Mouse (Mus musculus) MEL (cell line): ENCODE measurements at regions not wholly inside any gene's neighbourhood (a gene's known extent, or its start where the extent isn't known, plus 50 kb on each side); places are given as distances from the start of the nearest gene placed in this dataset.

Source experiments
- DNase-seq: peaks from one replicate; pipeline ENCODE4 v3.0.0; 2011; ENCODE audit warnings: low read depth, low spot score
- H3K27ac ChIP-seq: 2 replicates; pipeline ENCODE4 v1.5.1; 2012; ENCODE audit warnings: low read depth, mild to moderate bottlenecking, control low read depth, low read length, moderate library complexity; ENCODE audit not compliant: control insufficient read depth
- H3K27me3 ChIP-seq, 2 experiments: fragments of 150-350 bp in 1 of 2; sonication (generic) in 1 of 2; 2 replicates each; pipeline ENCODE4 v1.6.1; 2012; ENCODE audit warnings: low read length in 2 of 2, mild to moderate bottlenecking in 2 of 2, improper control_type of control experiment in 1 of 2, moderate library complexity in 1 of 2; ENCODE audit not compliant: insufficient read depth in 2 of 2, control insufficient read depth in 1 of 2
- H3K36me3 ChIP-seq, 2 experiments: 2 replicates each; pipeline ENCODE4 v1.6.1; 2012 to 2014; ENCODE audit warnings: low read length in 2 of 2, improper control_type of control experiment in 1 of 2, inconsistent platforms in 1 of 2, mild to moderate bottlenecking in 1 of 2; ENCODE audit not compliant: insufficient read depth in 2 of 2, control insufficient read depth in 1 of 2
- H3K4me1 ChIP-seq, 2 experiments: fragments of 150-350 bp in 1 of 2; sonication (generic) in 1 of 2; 2 replicates each; pipeline ENCODE4 v1.6.1; 2012; ENCODE audit warnings: low read length in 2 of 2, improper control_type of control experiment in 1 of 2, mild to moderate bottlenecking in 1 of 2; ENCODE audit not compliant: insufficient read depth in 2 of 2, control insufficient read depth in 1 of 2
- H3K4me3 ChIP-seq, 2 experiments: fragments of 150-350 bp in 1 of 2; sonication (generic) in 1 of 2; 2 replicates each; pipeline ENCODE4 v1.5.1; 2012; ENCODE audit warnings: low read depth in 2 of 2, low read length in 2 of 2, mild to moderate bottlenecking in 2 of 2, moderate library complexity in 2 of 2, control low read depth in 1 of 2, improper control_type of control experiment in 1 of 2; ENCODE audit not compliant: control insufficient read depth in 1 of 2, insufficient read depth in 1 of 2
- H3K79me2 ChIP-seq: 2 replicates; pipeline ENCODE4 v1.6.1; 2012; ENCODE audit warnings: mild to moderate bottlenecking, low read length, moderate library complexity; ENCODE audit not compliant: control insufficient read depth, poor library complexity, insufficient read depth
- H3K9ac ChIP-seq: 2 replicates; pipeline ENCODE4 v1.6.1; 2012; ENCODE audit warnings: low read depth, mild to moderate bottlenecking, control low read depth, low read length, moderate library complexity; ENCODE audit not compliant: control insufficient read depth, poor library complexity, severe bottlenecking
- H3K9me3 ChIP-seq: fragments of 150-350 bp; sonication (generic); replicated peaks from 2 replicates; pipeline ENCODE4 v1.6.1; 2012; ENCODE audit warnings: mild to moderate bottlenecking, low read length, improper control_type of control experiment, moderate library complexity; ENCODE audit not compliant: insufficient read depth
- CTCF ChIP-seq, 3 experiments: IDR thresholded peaks in 2 of 3; conservative IDR thresholded peaks in 1 of 3; 2 replicates each; pipeline ENCODE4 v1.5.1; 2011 to 2012; ENCODE audit warnings: low read length in 3 of 3, low read depth in 2 of 3, mild to moderate bottlenecking in 2 of 3, improper control_type of control experiment in 1 of 3, inconsistent platforms in 1 of 3, mixed read lengths in 1 of 3, moderate library complexity in 1 of 3; ENCODE audit not compliant: control insufficient read depth in 1 of 3, insufficient read depth in 1 of 3, poor library complexity in 1 of 3, severe bottlenecking in 1 of 3
- ELF1 ChIP-seq: IDR thresholded peaks from 2 replicates; pipeline ENCODE4 v1.6.1; 2014; ENCODE audit warnings: low read depth, mild to moderate bottlenecking, inconsistent platforms, low read length, improper control_type of control experiment, moderate library complexity
- EP300 ChIP-seq, 2 experiments: IDR thresholded peaks; 2 replicates each; pipeline ENCODE4 v1.6.1; 2011; ENCODE audit warnings: improper control_type of control experiment in 2 of 2, low read length in 2 of 2, low read depth in 1 of 2, mild to moderate bottlenecking in 1 of 2
- ETS1 ChIP-seq: IDR thresholded peaks from 2 replicates; pipeline ENCODE4 v1.6.1; 2012; ENCODE audit warnings: low read depth, mild to moderate bottlenecking, inconsistent platforms, low read length, improper control_type of control experiment, moderate library complexity
- MAX ChIP-seq: IDR thresholded peaks from 2 replicates; pipeline ENCODE4 v1.6.1; 2011; ENCODE audit warnings: low read length, improper control_type of control experiment
- MAZ ChIP-seq: IDR thresholded peaks from 2 replicates; pipeline ENCODE4 v1.6.1; 2012; ENCODE audit warnings: low read depth, mild to moderate bottlenecking, inconsistent platforms, low read length, improper control_type of control experiment
- MEF2A ChIP-seq: IDR thresholded peaks from 2 replicates; pipeline ENCODE4 v1.6.1; 2014; ENCODE audit warnings: low read depth, mild to moderate bottlenecking, inconsistent platforms, low read length, improper control_type of control experiment; ENCODE audit not compliant: poor library complexity, insufficient replicate concordance, severe bottlenecking; ENCODE audit errors: extremely low read depth
- MXI1 ChIP-seq: IDR thresholded peaks from 2 replicates; pipeline ENCODE4 v1.6.1; 2011; ENCODE audit warnings: mild to moderate bottlenecking, low read depth, low read length, improper control_type of control experiment
- NELFE ChIP-seq: IDR thresholded peaks from 2 replicates; pipeline ENCODE4 v1.6.1; 2011; ENCODE audit warnings: low read depth, low read length, improper control_type of control experiment
- RAD21 ChIP-seq: IDR thresholded peaks from 2 replicates; pipeline ENCODE4 v1.6.1; 2011; ENCODE audit warnings: mild to moderate bottlenecking, low read depth, low read length, improper control_type of control experiment
- SIN3A ChIP-seq: IDR thresholded peaks from 2 replicates; pipeline ENCODE4 v1.6.1; 2012; ENCODE audit warnings: low read length, improper control_type of control experiment, inconsistent platforms
- SMC3 ChIP-seq: IDR thresholded peaks from 2 replicates; pipeline ENCODE4 v1.6.1; 2011; ENCODE audit warnings: low read depth, low read length, improper control_type of control experiment
- TAL1 ChIP-seq: IDR thresholded peaks from 2 replicates; pipeline ENCODE4 v1.6.1; 2012; ENCODE audit warnings: mild to moderate bottlenecking, inconsistent platforms, low read length, moderate library complexity, mixed read lengths
- TBP ChIP-seq: IDR thresholded peaks from 2 replicates; pipeline ENCODE4 v1.8.0; 2011; ENCODE audit warnings: low read depth, low read length, improper control_type of control experiment
- TCF12 ChIP-seq: IDR thresholded peaks from 2 replicates; pipeline ENCODE4 v1.6.1; 2014; ENCODE audit warnings: low read depth, mild to moderate bottlenecking, inconsistent platforms, low read length, improper control_type of control experiment, moderate library complexity
- UBTF ChIP-seq: IDR thresholded peaks from 2 replicates; pipeline ENCODE4 v1.6.1; 2012; ENCODE audit warnings: low read depth, mild to moderate bottlenecking, inconsistent platforms, low read length, improper control_type of control experiment, moderate library complexity, borderline replicate concordance; ENCODE audit not compliant: insufficient read depth
- USF1 ChIP-seq: IDR thresholded peaks from 2 replicates; pipeline ENCODE4 v1.6.1; 2014; ENCODE audit warnings: low read depth, mild to moderate bottlenecking, inconsistent platforms, low read length, improper control_type of control experiment, moderate library complexity
- ZC3H11A ChIP-seq: IDR thresholded peaks from 2 replicates; pipeline ENCODE4 v1.6.1; 2012; ENCODE audit warnings: low read depth, mild to moderate bottlenecking, inconsistent platforms, low read length, improper control_type of control experiment
- ZMIZ1 ChIP-seq: IDR thresholded peaks from 2 replicates; pipeline ENCODE4 v1.6.1; 2012; ENCODE audit warnings: low read depth, mild to moderate bottlenecking, inconsistent platforms, low read length, improper control_type of control experiment, moderate library complexity

GRCm38 (mm10) chr11:23185211-23185610 lies 70.6 kb upstream of the Xpo1 start:
- Histone ChIP-seq H3K4me1 (no peaks in the 10 kb centered on the region), H3K4me3 (no peak overlapping the region), H3K79me2 (no peaks in the 10 kb centered on the region), H3K27ac (no peak overlapping the region), H3K27me3 (peaks cover 2 to 3% of the 10 kb centered on the region in 2 experiments), H3K36me3 (no peaks in the 10 kb centered on the region), H3K9ac (no peak overlapping the region), H3K9me3 (no peaks in the 10 kb centered on the region)
- TF ChIP-seq ZC3H11A (peak; percentile 20; the same call in 1 of the 2 replicates), MXI1 (no peak), CTCF (IDR thresholded peaks at IDR 0.05 in 2 of 3, conservative IDR thresholded peaks at IDR 0.05 in 1 of 3; ENCODE audit: control insufficient read depth in 1 of 3, insufficient read depth in 1 of 3, low read depth in 2 of 3, low read length in 3 of 3, poor library complexity in 1 of 3, severe bottlenecking in 1 of 3) (peak in 2 of 3 experiments; percentile 49 to 50; a peak in 4 of 6 replicates), SMC3 (peak; percentile 32), RAD21 (peak; percentile 43)
- peak; percentile 58 for DNase-seq

GRCm38 (mm10) chr11:23201701-23202449 lies 54.0 kb upstream of the Xpo1 start:
- no peak for TF ChIP-seq MEF2A
- no peak for TF ChIP-seq CTCF (IDR thresholded peaks at IDR 0.05 in 2 of 3, conservative IDR thresholded peaks at IDR 0.05 in 1 of 3; ENCODE audit: control insufficient read depth in 1 of 3, insufficient read depth in 1 of 3, low read depth in 2 of 3, low read length in 3 of 3, poor library complexity in 1 of 3, severe bottlenecking in 1 of 3)
- no peak for TF ChIP-seq ZMIZ1
- TF ChIP-seq UBTF, result no peak
- no peak for TF ChIP-seq EP300 (IDR thresholded peaks at IDR 0.05; ENCODE audit: low read depth in 1 of 2, low read length in 2 of 2)
- no peak for TF ChIP-seq TAL1
- TF ChIP-seq MXI1, result no peak
- TF ChIP-seq MAZ, result no peak
- TF ChIP-seq ELF1, result no peak
- no peak for TF ChIP-seq SMC3
- TF ChIP-seq NELFE, result no peak
- TF ChIP-seq TBP, result no peak
- TF ChIP-seq MAX, result no peak
- TF ChIP-seq ETS1, result no peak
- no peak for TF ChIP-seq TCF12
- TF ChIP-seq USF1, result no peak
- no peak for TF ChIP-seq SIN3A
- Histone ChIP-seq H3K9me3 (no peaks in the 10 kb centered on the region), H3K79me2 (no peaks in the 10 kb centered on the region), H3K9ac (no peak overlapping the region), H3K27ac (no peak overlapping the region), H3K36me3 (no peaks in the 10 kb centered on the region), H3K4me1 (no peaks in the 10 kb centered on the region), H3K27me3 (peaks cover 0 to 2% of the 10 kb centered on the region in 2 experiments; a peak in 3 of 4 replicates), H3K4me3 (no peak overlapping the region)
- no peak for DNase-seq
